Mouse (Mus musculus): ENCODE data around the gene Olfr1318.

The Olfr1318 gene

DNA sequence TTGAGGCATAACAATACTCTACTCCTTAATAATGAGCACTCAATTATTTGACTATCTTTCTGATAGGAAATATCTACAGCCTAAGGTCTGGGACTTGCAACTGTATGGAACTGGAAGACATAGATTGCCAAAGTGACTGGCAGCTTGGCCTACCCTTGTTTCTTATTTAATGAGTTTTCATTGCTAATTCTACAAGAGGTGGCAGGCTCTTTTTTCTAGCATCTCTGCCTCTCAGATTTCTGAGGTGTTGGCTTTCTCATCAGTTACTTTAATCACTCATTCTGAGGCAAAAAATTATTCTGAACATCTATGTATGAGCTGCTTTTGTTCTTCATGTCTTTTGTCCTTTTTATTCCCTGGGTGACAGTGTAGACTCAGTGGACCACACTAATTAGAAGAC lies at the start of gene Olfr1318:
TSS of gene Olfr1318 (plus strand) at position 301 of the 400 bp plus-strand sequence.
- DNase-seq (ENCODE audit: low read depth, low spot score) = no peak

DNA sequence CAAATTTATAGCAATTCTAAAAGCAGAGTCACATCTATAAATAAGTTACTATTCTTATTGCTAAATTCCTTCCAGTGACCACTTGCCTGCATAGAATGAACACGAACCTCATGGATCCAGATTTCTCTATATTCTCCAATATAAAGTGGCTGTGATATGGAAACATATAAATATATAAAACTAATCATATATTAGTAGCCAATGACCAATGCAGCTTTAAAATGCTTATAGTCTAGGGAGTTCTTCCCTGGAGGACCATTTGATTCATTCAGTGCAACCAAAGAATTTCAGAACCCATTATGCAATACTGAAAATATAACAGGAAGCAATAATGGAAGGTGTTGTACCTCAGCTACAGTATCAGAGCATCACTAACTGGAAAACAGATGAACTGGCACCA lies 38.7 kb upstream of the Olfr1318 start, which contains the start of gene Olfr1315-ps1:
TSS of gene Olfr1315-ps1 (minus strand) at position 101 of the 400 bp plus-strand sequence.
- DNase-seq (ENCODE audit: low read depth, low spot score) = no peak

DNA sequence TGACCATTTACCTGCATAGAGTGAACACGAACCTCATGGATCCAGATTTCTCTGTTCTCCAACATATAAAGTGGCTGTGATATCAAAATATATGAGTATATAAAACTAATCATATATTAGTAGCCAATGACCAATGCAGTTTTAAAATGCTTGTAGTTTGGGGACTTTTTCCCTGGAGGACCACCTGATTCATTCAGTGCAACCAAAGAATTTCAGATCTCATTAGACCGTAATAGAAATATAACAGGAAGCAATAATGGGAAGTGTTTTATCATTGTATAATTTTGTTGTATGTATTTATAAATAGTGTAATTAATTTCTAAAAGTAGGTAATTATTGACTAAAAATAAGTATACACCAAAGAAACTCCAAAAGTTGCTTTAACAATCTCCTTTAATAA lies 19.1 kb upstream of the Olfr1318 start, which contains the start of gene Olfr1316:
TSS of gene Olfr1316 (minus strand) at position 101 of the 400 bp plus-strand sequence.
- no peak for DNase-seq (ENCODE audit: low read depth, low spot score)

DNA sequence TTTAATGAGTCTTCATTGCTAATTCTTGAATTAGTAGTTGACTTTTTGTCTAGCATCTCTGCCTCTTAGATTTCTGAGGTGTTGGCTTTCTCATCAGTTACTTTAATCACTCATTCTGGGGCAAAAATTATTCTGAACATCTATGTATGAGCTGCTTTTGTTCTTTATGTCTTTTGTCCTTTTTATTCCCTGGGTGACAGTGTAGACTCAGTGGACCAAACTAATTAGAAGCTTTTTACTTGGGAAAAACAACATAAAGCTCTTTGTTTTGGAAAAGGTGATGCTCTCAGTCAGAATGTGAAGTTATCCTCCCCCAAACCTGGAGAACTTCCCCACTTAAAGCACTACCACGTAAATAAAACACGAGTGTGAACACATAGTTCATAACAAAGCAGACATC lies 14.0 kb upstream of the Olfr1318 start, which contains the start of gene Olfr1317:
TSS of gene Olfr1317 (plus strand) at position 301 of the 400 bp plus-strand sequence.
- DNase-seq (ENCODE audit: low read depth, low spot score) = no peak

DNA sequence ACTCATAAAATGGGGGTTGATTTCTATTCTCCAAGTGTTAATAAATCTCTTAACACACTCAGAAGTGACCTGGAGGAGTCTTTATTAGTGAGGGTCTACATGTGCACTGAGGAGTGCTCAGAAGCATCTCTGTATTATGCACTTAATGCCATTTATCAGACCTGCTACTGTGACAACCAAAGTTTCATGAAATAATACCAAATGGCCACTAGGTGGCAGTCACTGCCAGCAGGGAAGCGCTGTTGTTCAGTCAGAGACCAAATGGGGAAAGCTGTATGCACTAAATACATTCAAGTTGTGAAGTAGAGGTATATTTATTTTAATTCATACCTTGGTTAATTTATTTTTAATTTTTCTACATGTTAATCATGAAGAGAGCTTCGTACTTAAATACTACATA lies 42.9 kb downstream of the Olfr1318 start:
- peak; percentile 17 for DNase-seq (ENCODE audit: low read depth, low spot score)

DNA sequence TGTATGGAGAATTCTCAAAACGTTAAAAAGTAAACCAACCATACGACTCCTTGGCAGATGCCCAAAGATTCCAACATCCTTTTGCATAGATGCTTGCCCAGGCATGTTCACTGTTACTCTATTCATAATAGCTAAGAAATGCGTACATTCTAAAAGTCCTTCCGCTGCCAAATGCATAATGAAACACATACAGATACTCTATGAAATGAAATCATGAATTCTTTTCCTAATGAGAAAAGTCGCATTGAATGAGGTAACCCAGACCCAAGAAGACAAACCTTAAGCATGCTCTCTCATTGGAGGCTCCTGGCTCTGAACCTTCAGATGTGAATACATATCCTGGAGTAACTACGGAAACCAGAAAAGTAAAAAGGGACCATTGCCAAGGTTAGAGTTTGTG lies 49.1 kb downstream of the Olfr1318 start:
- no peak for DNase-seq (ENCODE audit: low read depth, low spot score)
